In genomic region chr10:80960551-80961508, GRCm38 (mm10) we compare ENCODE assay signal across 8 mouse cellular contexts. TPM values are rescaled to one million over a fixed set of nuclear protein-coding genes. Genes with fewer than 3 reads are reported as not detected.
A peak's percentile ranks its signal among the peaks of the same experiment; 100 is the strongest.
DNase-seq lines count a peak whose midpoint lies in the region; ATAC-seq and TF ChIP-seq lines count a peak whose summit lies in the region.
"Had no signal": no experiment of that assay in that cellular context is flagged by ENCODE, and none has a peak within 500 bp of the region (broad histone marks: within the 10 kb centered on the region; RNA-seq: fewer than 3 reads in every experiment).

No protein-coding gene starts in this region.

- no peaks in the 10 kb centered on the region for H3K9me3 ChIP-seq in E14TG2a.4 (ENCODE audit: low read length)
- no peaks in the 10 kb centered on the region for H3K9me3 ChIP-seq in forebrain, embryonic 14.5 days (replicated peaks; ENCODE audit: control insufficient read depth, low read length)
- no peaks in the 10 kb centered on the region for H3K9me3 ChIP-seq in intestine, postnatal 0 days (ENCODE audit: control insufficient read depth)
- no peaks in the 10 kb centered on the region for H3K9me3 ChIP-seq in stomach, postnatal 0 days (ENCODE audit: control insufficient read depth, low read length)
- H3K9me3 ChIP-seq: hindbrain, embryonic 15.5 days had no signal

- DNase-seq in A20 (ENCODE audit: low read depth, low spot score): peak; percentile 44
- DNase-seq in forebrain, embryonic 14.5 days (ENCODE audit: low spot score): no peak
- peak; percentile 76 for DNase-seq in lung, adult 2 months
- peak; percentile 74 for DNase-seq in stomach, postnatal 0 days (ENCODE audit: low spot score)

- no peaks in the 10 kb centered on the region for H3K27me3 ChIP-seq in E14TG2a.4 (ENCODE audit: insufficient read depth, low read length)
- no peaks in the 10 kb centered on the region for H3K27me3 ChIP-seq in forebrain, embryonic 14.5 days (replicated peaks; ENCODE audit: control insufficient read depth, insufficient read depth, low read length)
- no peaks in the 10 kb centered on the region for H3K27me3 ChIP-seq in intestine, postnatal 0 days (replicated peaks; ENCODE audit: control insufficient read depth, insufficient read depth, low read length)
- no peaks in the 10 kb centered on the region for H3K27me3 ChIP-seq in stomach, postnatal 0 days (ENCODE audit: control insufficient read depth, insufficient read depth, low read length)
- H3K27me3 ChIP-seq: hindbrain, embryonic 15.5 days had no signal

- H3K4me1 ChIP-seq in E14TG2a.4 (replicated peaks; ENCODE audit: low read depth, low read length): peaks cover 80% of the 10 kb centered on the region
- H3K4me1 ChIP-seq in forebrain, embryonic 14.5 days (ENCODE audit: control insufficient read depth, insufficient read depth, low read length): no peaks in the 10 kb centered on the region
- 0 out of 2 replicates have a peak, but pooled peaks cover 3% of the 10 kb centered on the region for H3K4me1 ChIP-seq in intestine, postnatal 0 days (replicated peaks; ENCODE audit: control insufficient read depth, insufficient read depth, low read length)
- H3K4me1 ChIP-seq in lung, adult 2 months (ENCODE audit: control insufficient read depth, insufficient read depth, low read length): peaks cover 25% of the 10 kb centered on the region
- peaks cover 15% of the 10 kb centered on the region for H3K4me1 ChIP-seq in stomach, postnatal 0 days (replicated peaks; ENCODE audit: control insufficient read depth, insufficient read depth)

- TF ChIP-seq POLR2A in lung, adult 2 months (IDR thresholded peaks at IDR 0.05; ENCODE audit: borderline replicate concordance, extremely low read depth, low read depth, low read length): no peak

- peak overlapping the region; percentile 17; the same call in 1 of the 2 replicates for H3K9ac ChIP-seq in forebrain, embryonic 14.5 days (ENCODE audit: low read length)
- H3K9ac ChIP-seq in intestine, postnatal 0 days (ENCODE audit: low read depth, low read length): no peak overlapping the region
- peak overlapping the region; percentile 35; the same call in 1 of the 2 replicates for H3K9ac ChIP-seq in stomach, postnatal 0 days (ENCODE audit: low read length)
- H3K9ac ChIP-seq: hindbrain, embryonic 15.5 days had no signal

- H3K4me2 ChIP-seq in forebrain, embryonic 14.5 days (ENCODE audit: low read length): no peak overlapping the region
- peak overlapping the region; percentile 35; the same call in 1 of the 2 replicates for H3K4me2 ChIP-seq in intestine, postnatal 0 days (replicated peaks; ENCODE audit: low read depth)
- H3K4me2 ChIP-seq in stomach, postnatal 0 days (replicated peaks; ENCODE audit: low read depth): peak overlapping the region; percentile 25
- H3K4me2 ChIP-seq: hindbrain, embryonic 15.5 days had no signal

- H3K36me3 ChIP-seq in E14TG2a.4 (ENCODE audit: insufficient read depth, low read length): no peaks in the 10 kb centered on the region
- H3K36me3 ChIP-seq in forebrain, embryonic 14.5 days (ENCODE audit: control insufficient read depth, insufficient read depth, low read length): no peaks in the 10 kb centered on the region
- no peaks in the 10 kb centered on the region for H3K36me3 ChIP-seq in intestine, postnatal 0 days (ENCODE audit: control insufficient read depth, insufficient read depth)
- H3K36me3 ChIP-seq in stomach, postnatal 0 days (ENCODE audit: control insufficient read depth, insufficient read depth, low read length): no peaks in the 10 kb centered on the region
- H3K36me3 ChIP-seq: hindbrain, embryonic 15.5 days had no signal

- peak overlapping the region; percentile 60 for H3K4me3 ChIP-seq in E14TG2a.4 (replicated peaks; ENCODE audit: low read length)
- H3K4me3 ChIP-seq in forebrain, embryonic 14.5 days (ENCODE audit: low read depth, low read length): no peak overlapping the region
- H3K4me3 ChIP-seq in intestine, postnatal 0 days (ENCODE audit: low read depth, low read length): no peak overlapping the region
- H3K4me3 ChIP-seq in lung, adult 2 months (replicated peaks; ENCODE audit: extremely low read depth, low read depth, low read length): no peak overlapping the region
- no peak overlapping the region for H3K4me3 ChIP-seq in stomach, postnatal 0 days (ENCODE audit: low read depth, low read length)
- H3K4me3 ChIP-seq: hindbrain, embryonic 15.5 days had no signal

- 13% methylated on average over 15 of the region's 16 CpGs for WGBS in forebrain, embryonic 14.5 days
- WGBS in intestine, postnatal 0 days: 17% methylated on average over 16 of the region's 16 CpGs
- 15% methylated on average over 16 of the region's 16 CpGs for WGBS in lung, adult 2 months
- 12% methylated on average over 15 of the region's 16 CpGs for WGBS in stomach, postnatal 0 days

- no peak for ATAC-seq in forebrain, embryonic 14.5 days
- ATAC-seq in intestine, postnatal 0 days: peak; percentile 26; the same call in 1 of the 2 replicates
- ATAC-seq in stomach, postnatal 0 days (ENCODE audit: low FRiP score, low TSS enrichment): peak; percentile 58; the same call in 1 of the 2 replicates
- ATAC-seq in megakaryocyte-erythroid progenitor cell, adult 5-6 weeks (replicated peaks; ENCODE audit: low FRiP score, low TSS enrichment, poor library complexity, severe bottlenecking): no peak

- H3K27ac ChIP-seq in forebrain, embryonic 14.5 days (ENCODE audit: low read depth, low read length): no peak overlapping the region
- peak overlapping the region; percentile 57 for H3K27ac ChIP-seq in intestine, postnatal 0 days (ENCODE audit: low read depth, low read length)
- peak overlapping the region; percentile 88 for H3K27ac ChIP-seq in stomach, postnatal 0 days (replicated peaks)
- H3K27ac ChIP-seq: hindbrain, embryonic 15.5 days had no signal

- no peak for TF ChIP-seq EP300 in stomach, postnatal 0 days (optimal IDR thresholded peaks at IDR 0.05)

- TF ChIP-seq CTCF in E14TG2a.4 (conservative IDR thresholded peaks at IDR 0.05; ENCODE audit: low read length): peak; percentile 94
- peak; percentile 63 for TF ChIP-seq CTCF in intestine, postnatal 0 days (IDR thresholded peaks at IDR 0.05; ENCODE audit: low read depth)
- peak; percentile 3; the same call in 1 of the 2 replicates for TF ChIP-seq CTCF in lung, adult 2 months (IDR thresholded peaks at IDR 0.05; ENCODE audit: insufficient read depth, low read length)
- peak; percentile 65 for TF ChIP-seq CTCF in stomach, postnatal 0 days (IDR thresholded peaks at IDR 0.05; ENCODE audit: low read depth)

RNA-seq across cellular contexts. Expression of gene Gadd45b, which starts 31.0 kb away (rescaled TPM):
- 5.2 and 6.2 TPM in 2 replicates for polyA plus RNA-seq in forebrain, embryonic 14.5 days (2014; fragmentation: Nextera tagmentation; extraction: Ambion mirVana)
- polyA plus RNA-seq in intestine, postnatal 0 days (2015; fragmentation: Nextera tagmentation; extraction: Ambion mirVana): 19.9 and 20.1 TPM in 2 replicates
- polyA plus RNA-seq in lung, adult 2 months (2012; rRNA removed): 103 and 120 TPM in 2 replicates
- 59.5 and 62.2 TPM in 2 replicates for polyA plus RNA-seq in stomach, postnatal 0 days (2015; fragmentation: Nextera tagmentation; extraction: Ambion mirVana)
- not detected in 2 replicates for total RNA-seq in megakaryocyte-erythroid progenitor cell, adult 5-6 weeks (2014; fragmentation: Nextera tagmentation)
- 7.5 and 8.7 TPM in 2 replicates for total RNA-seq in megakaryocyte-erythroid progenitor cell, adult 5-6 weeks (2017)

RNA-seq across cellular contexts. Expression of gene Lmnb2, which starts 42.8 kb away (rescaled TPM):
- 12.1 and 14.4 TPM in 2 replicates for polyA plus RNA-seq in forebrain, embryonic 14.5 days (2014; fragmentation: Nextera tagmentation; extraction: Ambion mirVana)
- 12.5 and 12.9 TPM in 2 replicates for polyA plus RNA-seq in intestine, postnatal 0 days (2015; fragmentation: Nextera tagmentation; extraction: Ambion mirVana)
- 9.4 and 11.3 TPM in 2 replicates for polyA plus RNA-seq in lung, adult 2 months (2012; rRNA removed)
- polyA plus RNA-seq in stomach, postnatal 0 days (2015; fragmentation: Nextera tagmentation; extraction: Ambion mirVana): 12.0 and 12.4 TPM in 2 replicates
- total RNA-seq in megakaryocyte-erythroid progenitor cell, adult 5-6 weeks (2014; fragmentation: Nextera tagmentation): 14.9 and 24.4 TPM in 2 replicates
- 24.0 and 29.0 TPM in 2 replicates for total RNA-seq in megakaryocyte-erythroid progenitor cell, adult 5-6 weeks (2017)

RNA-seq across cellular contexts. Expression of gene Gng7, which starts 53.9 kb away (rescaled TPM):
- 15.3 and 20.8 TPM in 2 replicates for polyA plus RNA-seq in forebrain, embryonic 14.5 days (2014; fragmentation: Nextera tagmentation; extraction: Ambion mirVana)
- polyA plus RNA-seq in intestine, postnatal 0 days (2015; fragmentation: Nextera tagmentation; extraction: Ambion mirVana): 0.81 and 1.2 TPM in 2 replicates
- 2.6 and 3.0 TPM in 2 replicates for polyA plus RNA-seq in lung, adult 2 months (2012; rRNA removed)
- 1.3 and 1.8 TPM in 2 replicates for polyA plus RNA-seq in stomach, postnatal 0 days (2015; fragmentation: Nextera tagmentation; extraction: Ambion mirVana)
- 1.5 and 3.6 TPM in 2 replicates for total RNA-seq in megakaryocyte-erythroid progenitor cell, adult 5-6 weeks (2014; fragmentation: Nextera tagmentation)
- 0.14 and 0.46 TPM in 2 replicates for total RNA-seq in megakaryocyte-erythroid progenitor cell, adult 5-6 weeks (2017)

Comparison
In these comparisons a context has a peak if more than half of its experiments do, and no peak if none do; other contexts are left out.
1. CTCF ChIP-seq: peak in every context shown above with its lines; median percentile 94 in E14TG2a.4; 65 in stomach, postnatal 0 days; 63 in intestine, postnatal 0 days; 3 in lung, adult 2 months.
2. ATAC-seq: peak in intestine, postnatal 0 days (single experiment) and stomach, postnatal 0 days (single experiment); none in forebrain, embryonic 14.5 days (single experiment) and megakaryocyte-erythroid progenitor cell, adult 5-6 weeks (single experiment).